Mouse (Mus musculus) intestine, postnatal 0 days (tissue): ENCODE measurements at regions not wholly inside any gene's neighbourhood (a gene's known extent, or its start where the extent isn't known, plus 50 kb on each side); places are given as distances from the start of the nearest gene placed in this dataset.
A peak's percentile ranks its signal among the peaks of the same experiment; 100 is the strongest.

Source experiments
- ATAC-seq: fragments of 200-750 bp; cut with Nextera tagmentation; 2 replicates; pipeline ENCODE4 v1.8.0; 2017; ENCODE audit warnings: mild to moderate bottlenecking, moderate TSS enrichment, moderate library complexity
- H3K27ac ChIP-seq: fragments of 300-500 bp; sonication (generic); 2 replicates; pipeline ENCODE4 v1.5.1; 2014; ENCODE audit warnings: mild to moderate bottlenecking, low read depth, low read length, moderate library complexity
- H3K27me3 ChIP-seq: fragments of 300-500 bp; sonication (generic); replicated peaks from 2 replicates; pipeline ENCODE4 v1.6.1; 2014; ENCODE audit warnings: low read length, mixed read lengths; ENCODE audit not compliant: control insufficient read depth, insufficient read depth
- H3K36me3 ChIP-seq: fragments of 300-500 bp; sonication (generic); 2 replicates; pipeline ENCODE4 v1.6.1; 2014; ENCODE audit warnings: mild to moderate bottlenecking, moderate library complexity; ENCODE audit not compliant: control insufficient read depth, insufficient read depth
- H3K4me1 ChIP-seq: fragments of 300-500 bp; sonication (generic); replicated peaks from 2 replicates; pipeline ENCODE4 v1.6.1; 2014; ENCODE audit warnings: antibody characterized with exemption, low read length, mixed read lengths; ENCODE audit not compliant: control insufficient read depth, insufficient read depth
- H3K4me2 ChIP-seq: fragments of 300-500 bp; sonication (generic); replicated peaks from 2 replicates; pipeline ENCODE4 v1.6.1; 2014; ENCODE audit warnings: low read depth, mild to moderate bottlenecking, moderate library complexity
- H3K4me3 ChIP-seq: fragments of 300-500 bp; sonication (generic); 2 replicates; pipeline ENCODE4 v1.5.1; 2014; ENCODE audit warnings: low read depth, low read length
- H3K9ac ChIP-seq: fragments of 300-500 bp; sonication (generic); 2 replicates; pipeline ENCODE4 v1.6.1; 2014; ENCODE audit warnings: mild to moderate bottlenecking, low read depth, low read length
- H3K9me3 ChIP-seq: fragments of 300-500 bp; sonication (generic); 2 replicates; pipeline ENCODE4 v1.6.1; 2016; ENCODE audit warnings: mixed run types; ENCODE audit not compliant: control insufficient read depth
- CTCF ChIP-seq: sonication (generic); IDR thresholded peaks from 2 replicates; pipeline ENCODE4 v1.5.1; 2016; ENCODE audit warnings: low read depth, mild to moderate bottlenecking, control low read depth, antibody characterized with exemption, moderate library complexity
- WGBS: fragments of 180-500 bp; shearing (Covaris S2); extraction: QIAGEN DNeasy Blood & Tissue Kit; methylation state at CpG from one replicate; pipeline ENCODE4 v1.1.7; 2014; 5-methylcytosine and 5-hydroxymethylcytosine counted together

- TF ChIP-seq CTCF: no peak
- WGBS: 67% methylated on average over 1 of the region's 1 CpGs
- peak; percentile 51 for ATAC-seq
- no peaks in the 10 kb centered on the region; the same call in 1 of the 2 replicates for H3K4me1 ChIP-seq
- no peaks in the 10 kb centered on the region for H3K36me3 ChIP-seq
- no peak overlapping the region for H3K9ac ChIP-seq
- H3K9me3 ChIP-seq: no peaks in the 10 kb centered on the region
- no peaks in the 10 kb centered on the region for H3K27me3 ChIP-seq
- no peak overlapping the region for H3K4me3 ChIP-seq
- H3K4me2 ChIP-seq: no peak overlapping the region
- H3K27ac ChIP-seq: no peak overlapping the region
Measured at GRCm38 (mm10) chr6:59556668-59557310, 130.7 kb upstream of the Gprin3 start.

DNA sequence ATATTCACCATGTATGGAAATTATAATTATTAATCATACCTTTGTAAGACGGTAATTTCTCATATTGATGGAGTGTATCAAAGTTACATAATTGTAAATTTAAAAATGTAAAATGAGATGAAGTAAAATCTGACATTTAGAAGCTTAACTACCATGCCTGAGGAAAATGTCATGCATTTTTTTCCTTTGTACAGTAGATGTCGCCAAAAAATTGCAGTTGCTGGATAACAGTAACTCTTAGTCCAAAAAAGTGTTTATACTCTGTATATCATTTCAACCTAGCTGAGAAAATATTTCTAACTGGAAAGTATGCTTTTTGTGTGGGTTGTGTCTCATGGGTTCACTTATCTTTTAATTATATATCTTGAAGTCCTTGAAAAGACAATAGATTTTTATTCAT is 110.9 kb upstream of the Gprin3 start:
- 55% methylated on average over 2 of the region's 2 CpGs for WGBS
- no peak overlapping the region for H3K27ac ChIP-seq
- H3K9me3 ChIP-seq: no peaks in the 10 kb centered on the region
- no peaks in the 10 kb centered on the region for H3K4me1 ChIP-seq
- H3K9ac ChIP-seq: no peak overlapping the region
- peak; percentile 23; the same call in 1 of the 2 replicates for TF ChIP-seq CTCF
- H3K36me3 ChIP-seq: no peaks in the 10 kb centered on the region
- no peaks in the 10 kb centered on the region for H3K27me3 ChIP-seq
- no peak for ATAC-seq
- H3K4me2 ChIP-seq: no peak overlapping the region
- no peak overlapping the region for H3K4me3 ChIP-seq

GRCm38 (mm10) chr6:59524940-59525265 is 98.8 kb upstream of the Gprin3 start:
- Histone ChIP-seq H3K4me3 (no peak overlapping the region), H3K27me3 (no peaks in the 10 kb centered on the region), H3K36me3 (no peaks in the 10 kb centered on the region), H3K9ac (no peak overlapping the region), H3K27ac (no peak overlapping the region), H3K4me2 (no peak overlapping the region), H3K9me3 (no peaks in the 10 kb centered on the region), H3K4me1 (no peaks in the 10 kb centered on the region; the same call in 1 of the 2 replicates)
- 50% methylated on average over 1 of the region's 1 CpGs for WGBS
- ATAC-seq: no peak
- TF ChIP-seq CTCF: no peak

DNA sequence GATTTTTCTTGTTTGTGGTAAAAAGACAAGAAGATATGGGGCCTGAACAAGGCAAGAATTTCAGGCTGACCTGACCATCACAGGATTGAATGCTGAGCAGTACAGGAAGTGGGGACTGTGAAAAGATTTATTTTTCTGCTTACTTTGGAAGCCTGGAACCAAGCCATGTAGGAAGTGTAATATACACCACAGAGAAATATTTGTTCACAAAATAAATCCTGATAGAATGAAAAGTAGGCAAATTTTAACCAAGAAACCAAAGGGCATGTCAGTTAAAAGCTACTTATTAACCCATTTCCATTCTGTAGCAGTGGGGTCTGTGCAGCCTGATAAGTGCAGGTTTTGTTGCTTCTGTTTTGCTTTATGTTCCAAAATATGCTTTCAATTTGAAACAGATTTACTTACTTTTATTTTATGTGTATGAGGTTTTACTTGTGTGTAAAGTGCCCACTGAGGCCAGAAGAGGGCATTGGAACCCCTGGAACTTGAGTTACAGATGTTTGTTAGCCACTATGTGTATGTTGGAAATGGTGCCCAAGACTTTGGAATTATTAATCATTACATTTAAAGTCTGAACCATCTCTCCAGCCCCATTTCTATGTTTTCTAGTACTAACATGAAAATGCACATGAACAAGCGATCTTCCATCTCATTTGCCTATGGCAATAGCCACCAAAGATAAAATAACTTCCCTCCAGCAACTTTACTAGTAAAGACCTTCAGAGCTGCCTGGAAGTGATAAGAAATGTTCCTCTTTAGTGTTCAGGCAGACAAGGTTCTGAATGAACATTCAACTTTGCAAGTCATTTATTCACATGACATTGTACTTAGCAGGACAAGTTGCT is 98.2 kb upstream of the Gprin3 start:
- TF ChIP-seq CTCF: no peak
- ATAC-seq: no peak
- H3K9ac ChIP-seq: no peak overlapping the region
- no peaks in the 10 kb centered on the region; the same call in 1 of the 2 replicates for H3K4me1 ChIP-seq
- 0 out of 2 replicates have a peak overlapping the region, but pooled peaks have one; percentile 6 for H3K4me2 ChIP-seq
- H3K4me3 ChIP-seq: no peak overlapping the region
- H3K27ac ChIP-seq: no peak overlapping the region
- no peaks in the 10 kb centered on the region for H3K9me3 ChIP-seq
- no peaks in the 10 kb centered on the region for H3K27me3 ChIP-seq
- no peaks in the 10 kb centered on the region for H3K36me3 ChIP-seq
- WGBS: 58% methylated on average over 1 of the region's 1 CpGs

DNA sequence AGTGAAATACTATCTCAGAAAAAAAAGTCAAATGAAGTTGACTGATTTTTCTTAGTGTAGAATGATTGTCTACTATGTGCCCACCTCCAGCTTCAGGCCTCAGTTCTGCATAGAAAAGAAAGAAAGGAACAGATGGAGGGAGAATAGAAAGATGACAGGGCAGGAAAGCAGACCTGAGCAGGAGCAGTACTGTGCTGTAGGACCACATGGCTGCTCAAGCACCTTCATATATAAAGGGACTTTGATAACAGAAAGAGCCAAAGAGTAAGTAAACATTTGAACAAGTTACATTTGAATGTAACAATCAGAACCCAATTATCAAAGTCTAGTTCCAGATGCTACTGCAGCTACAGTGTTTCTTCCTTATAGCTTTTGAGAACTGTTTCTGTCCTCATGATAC is 96.9 kb upstream of the Gprin3 start:
- no peak overlapping the region for H3K9ac ChIP-seq
- H3K27ac ChIP-seq: no peak overlapping the region
- H3K4me3 ChIP-seq: no peak overlapping the region
- H3K9me3 ChIP-seq: no peaks in the 10 kb centered on the region
- H3K27me3 ChIP-seq: no peaks in the 10 kb centered on the region
- no peaks in the 10 kb centered on the region for H3K36me3 ChIP-seq
- H3K4me1 ChIP-seq: no peaks in the 10 kb centered on the region; the same call in 1 of the 2 replicates
- TF ChIP-seq CTCF: no peak
- ATAC-seq: no peak
- no peak overlapping the region for H3K4me2 ChIP-seq

DNA sequence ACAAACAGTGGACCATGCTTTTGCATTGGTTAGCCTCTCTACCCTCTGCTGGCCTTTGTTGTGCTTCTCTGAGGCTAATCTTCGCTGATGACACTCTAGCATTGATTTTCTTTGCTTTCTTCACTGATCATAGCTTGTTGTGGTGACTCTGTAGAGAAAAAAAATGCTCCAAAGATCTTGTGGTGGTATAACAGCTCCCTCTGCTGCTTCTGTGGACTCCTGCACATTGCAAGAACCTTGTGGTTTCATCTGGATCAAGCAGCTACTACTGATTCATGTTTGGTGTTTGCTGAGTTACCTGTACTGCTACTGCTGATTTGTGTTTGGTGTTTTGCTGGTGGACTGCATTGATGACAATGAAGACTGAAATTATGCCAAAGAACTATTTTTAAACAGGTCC is 74.7 kb upstream of the Gprin3 start:
- WGBS: 44% methylated on average over 1 of the region's 1 CpGs
- no peak overlapping the region for H3K4me3 ChIP-seq
- H3K27me3 ChIP-seq: no peaks in the 10 kb centered on the region
- H3K27ac ChIP-seq: no peak overlapping the region
- peak; percentile 62 for TF ChIP-seq CTCF
- no peak overlapping the region for H3K9ac ChIP-seq
- no peak overlapping the region for H3K4me2 ChIP-seq
- ATAC-seq: no peak
- H3K4me1 ChIP-seq: no peaks in the 10 kb centered on the region
- no peaks in the 10 kb centered on the region for H3K36me3 ChIP-seq
- no peaks in the 10 kb centered on the region for H3K9me3 ChIP-seq
